Mouse (Mus musculus) neural tube, embryonic 11.5 days (tissue): ENCODE results near the gene Ap4s1. TPM values are rescaled to one million over a fixed set of nuclear protein-coding genes. Genes with fewer than 3 reads are reported as not detected.

Experiments used
- ATAC-seq: fragments of 200-750 bp; cut with Nextera tagmentation; 2 replicates; pipeline ENCODE4 v1.8.0; 2017; ENCODE audit warnings: moderate number of reproducible peaks, mild to moderate bottlenecking, moderate TSS enrichment, moderate library complexity; ENCODE audit not compliant: insufficient read depth, low FRiP score, low TSS enrichment
- DNase-seq: peaks from one replicate; pipeline ENCODE4 v3.0.0-alpha.2; 2015; ENCODE audit warnings: low spot score
- H3K27ac ChIP-seq: fragments of 300-500 bp; sonication (generic); 2 replicates; pipeline ENCODE4 v1.5.1; 2014; ENCODE audit warnings: low read depth, mild to moderate bottlenecking, low read length
- H3K27me3 ChIP-seq: fragments of 300-500 bp; sonication (generic); 2 replicates; pipeline ENCODE4 v1.6.1; 2014; ENCODE audit warnings: mild to moderate bottlenecking, low read length, mixed read lengths; ENCODE audit not compliant: control insufficient read depth, insufficient read depth
- H3K36me3 ChIP-seq: fragments of 300-500 bp; sonication (generic); 2 replicates; pipeline ENCODE4 v1.6.1; 2014; ENCODE audit warnings: mild to moderate bottlenecking, low read length, moderate library complexity, mixed read lengths; ENCODE audit not compliant: control insufficient read depth, insufficient read depth
- H3K4me1 ChIP-seq: fragments of 300-500 bp; sonication (generic); 2 replicates; pipeline ENCODE4 v1.6.1; 2014; ENCODE audit warnings: low read length, mixed read lengths; ENCODE audit not compliant: control insufficient read depth, insufficient read depth
- H3K4me2 ChIP-seq: fragments of 300-500 bp; sonication (generic); 2 replicates; pipeline ENCODE4 v1.6.1; 2014; ENCODE audit warnings: low read depth, mild to moderate bottlenecking, moderate library complexity
- H3K4me3 ChIP-seq: fragments of 300-500 bp; sonication (generic); 2 replicates; pipeline ENCODE4 v1.5.1; 2014; ENCODE audit warnings: low read depth, low read length
- H3K9ac ChIP-seq: fragments of 300-500 bp; sonication (generic); 2 replicates; pipeline ENCODE4 v1.6.1; 2014; ENCODE audit warnings: mild to moderate bottlenecking, low read length
- H3K9me3 ChIP-seq: fragments of 300-500 bp; sonication (generic); 2 replicates; pipeline ENCODE4 v1.6.1; 2016; ENCODE audit warnings: low read length; ENCODE audit not compliant: control insufficient read depth
- WGBS: fragments of 180-500 bp; shearing (Covaris S2); extraction: QIAGEN DNeasy Blood & Tissue Kit; methylation state at CpG from one replicate; pipeline ENCODE4 v1.1.7; 2014; 5-methylcytosine and 5-hydroxymethylcytosine counted together
- polyA plus RNA-seq: library from polyadenylated mRNA; unstranded; fragments of >200 nt; fragmentation: Nextera tagmentation; extraction: Ambion mirVana; gene quantifications from 2 replicates; pipeline ENCODE4 v1.2.1, GENCODE M21; 2014

The Ap4s1 gene
- polyA plus RNA-seq, 1 experiment from 2014 or later, result 50.1 TPM

DNA sequence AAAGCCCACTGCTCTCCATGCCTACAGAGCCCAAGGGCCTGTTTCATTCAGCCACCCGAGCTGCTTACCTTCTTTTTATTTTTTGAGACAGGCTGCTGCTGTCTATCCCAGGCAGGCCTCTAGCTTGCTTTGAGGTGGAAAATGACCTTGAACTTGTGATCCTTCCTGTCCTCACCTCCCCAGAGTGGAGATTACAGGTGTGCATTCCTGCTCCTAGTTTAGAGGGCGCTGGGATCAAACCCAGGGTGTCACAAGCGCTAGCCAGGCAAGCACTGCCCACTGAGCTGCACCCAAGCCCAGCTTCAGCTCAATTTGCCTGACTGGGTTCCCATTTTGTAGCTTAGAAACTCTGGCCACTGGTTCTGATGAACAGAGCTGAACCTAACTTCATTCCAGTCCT, 45.5 kb downstream of the Ap4s1 start:
- H3K9ac ChIP-seq, result no peak overlapping the region
- H3K27me3 ChIP-seq, result no peaks in the 10 kb centered on the region
- no peaks in the 10 kb centered on the region for H3K9me3 ChIP-seq
- 77% methylated on average over 3 of the region's 3 CpGs for WGBS
- DNase-seq (no peak), ATAC-seq (no peak)
- no peak overlapping the region for H3K27ac ChIP-seq
- H3K4me2 ChIP-seq, result no peak overlapping the region
- H3K36me3 ChIP-seq, result no peaks in the 10 kb centered on the region
- no peaks in the 10 kb centered on the region for H3K4me1 ChIP-seq
- no peak overlapping the region for H3K4me3 ChIP-seq

DNA sequence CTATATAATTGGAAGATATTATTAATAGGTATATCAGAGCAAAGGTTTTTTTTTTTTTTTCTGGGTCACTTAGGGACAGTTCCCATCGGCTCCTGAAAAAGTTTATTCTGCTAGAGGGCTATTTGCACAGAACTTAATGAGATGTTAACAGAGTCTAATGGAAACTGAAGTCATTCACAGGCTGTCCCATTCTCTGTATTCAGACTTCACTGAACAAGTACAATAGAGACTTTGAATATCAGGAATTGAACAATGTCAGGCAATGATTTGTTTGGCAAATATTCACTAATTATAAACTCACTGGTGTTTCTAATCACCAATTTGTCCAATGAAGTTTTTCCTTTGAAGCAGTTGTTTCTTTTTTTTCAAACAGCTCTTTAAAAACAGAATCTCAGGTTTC, 46.0 kb downstream of the Ap4s1 start:
- Histone ChIP-seq H3K4me1 (no peaks in the 10 kb centered on the region), H3K9ac (no peak overlapping the region), H3K27ac (no peak overlapping the region), H3K36me3 (no peaks in the 10 kb centered on the region), H3K4me3 (no peak overlapping the region), H3K27me3 (no peaks in the 10 kb centered on the region), H3K9me3 (no peaks in the 10 kb centered on the region), H3K4me2 (no peak overlapping the region)
- 43% methylated on average over 1 of the region's 1 CpGs for WGBS
- DNase-seq (no peak), ATAC-seq (no peak)

DNA sequence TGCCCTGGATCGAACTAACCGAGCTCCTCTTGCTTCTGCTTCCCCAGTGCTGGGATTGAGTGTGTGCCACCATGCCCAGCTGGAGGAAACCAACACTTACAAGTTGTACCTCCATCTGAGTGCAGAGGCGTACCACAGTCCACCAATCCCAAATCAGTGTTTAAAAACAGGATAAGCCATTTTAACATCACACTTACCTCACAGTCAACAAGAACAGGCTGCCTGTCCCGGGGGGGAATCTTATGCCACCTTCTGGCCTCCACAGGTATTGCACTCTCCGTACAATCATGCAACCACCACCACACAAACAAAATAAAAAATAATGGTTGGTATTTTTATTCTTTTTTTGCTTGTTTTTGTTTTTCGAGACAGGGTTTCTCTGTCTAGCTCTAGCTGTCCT, 50.9 kb downstream of the Ap4s1 start:
- H3K4me2 ChIP-seq, result no peak overlapping the region
- no peaks in the 10 kb centered on the region for H3K27me3 ChIP-seq
- no peaks in the 10 kb centered on the region for H3K4me1 ChIP-seq
- WGBS, result 86% methylated on average over 6 of the region's 6 CpGs
- peaks cover 5% of the 10 kb centered on the region for H3K36me3 ChIP-seq
- no peak overlapping the region for H3K4me3 ChIP-seq
- no peak overlapping the region for H3K9ac ChIP-seq
- no peaks in the 10 kb centered on the region for H3K9me3 ChIP-seq
- ATAC-seq (no peak), DNase-seq (no peak)
- no peak overlapping the region for H3K27ac ChIP-seq

DNA sequence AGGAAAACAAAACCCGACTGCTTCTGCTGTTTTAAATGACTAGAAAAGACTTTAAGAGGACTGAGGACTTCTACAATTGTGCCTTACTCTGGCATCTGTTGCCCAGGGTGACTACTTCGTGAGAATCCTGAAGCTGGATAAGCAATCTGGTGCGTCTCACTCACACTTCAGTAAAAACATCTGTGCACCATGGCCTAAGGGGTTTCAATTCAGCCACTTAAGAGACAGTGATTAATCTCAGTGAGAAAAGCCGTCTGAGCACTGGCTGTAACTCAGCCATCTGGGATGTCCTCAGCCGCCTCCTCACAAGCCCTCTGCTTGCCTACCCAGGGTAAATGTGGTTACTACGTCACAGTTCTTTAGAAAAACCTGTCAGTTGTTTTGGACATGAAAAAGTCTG, 54.1 kb downstream of the Ap4s1 start:
- DNase-seq (peak; percentile 32), ATAC-seq (no peak; the same call in 1 of the 2 replicates)
- WGBS, result 35% methylated on average over 6 of the region's 6 CpGs
- Histone ChIP-seq H3K27me3 (no peaks in the 10 kb centered on the region), H3K4me1 (no peaks in the 10 kb centered on the region), H3K4me3 (no peak overlapping the region), H3K9ac (no peak overlapping the region), H3K9me3 (no peaks in the 10 kb centered on the region), H3K4me2 (no peak overlapping the region), H3K27ac (no peak overlapping the region), H3K36me3 (peaks cover 11% of the 10 kb centered on the region)

DNA sequence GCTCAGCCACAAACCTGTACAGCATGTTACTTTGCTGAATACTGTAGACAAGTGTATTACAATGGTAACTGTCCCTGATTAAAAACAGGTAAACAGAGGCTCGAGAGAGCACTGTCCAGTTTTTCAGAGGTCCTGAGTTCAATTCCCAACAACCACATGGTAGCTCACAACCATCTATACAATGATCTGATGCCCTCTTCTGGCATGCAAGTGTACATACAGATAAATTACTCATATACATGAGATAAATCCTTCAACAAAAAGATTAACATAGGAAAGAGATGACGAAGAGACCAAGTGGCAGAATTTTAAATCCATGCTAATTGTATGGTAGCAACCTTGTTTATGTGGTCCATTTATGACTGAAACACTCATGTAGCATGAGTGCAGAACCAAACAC, 56.5 kb downstream of the Ap4s1 start:
- Histone ChIP-seq H3K36me3 (peaks cover 19% of the 10 kb centered on the region), H3K27me3 (no peaks in the 10 kb centered on the region), H3K9me3 (no peaks in the 10 kb centered on the region), H3K4me3 (no peak overlapping the region), H3K9ac (no peak overlapping the region), H3K4me2 (no peak overlapping the region), H3K27ac (no peak overlapping the region), H3K4me1 (no peaks in the 10 kb centered on the region)
- WGBS, result 94% methylated on average over 2 of the region's 2 CpGs
- no peak for ATAC-seq
- no peak for DNase-seq

DNA sequence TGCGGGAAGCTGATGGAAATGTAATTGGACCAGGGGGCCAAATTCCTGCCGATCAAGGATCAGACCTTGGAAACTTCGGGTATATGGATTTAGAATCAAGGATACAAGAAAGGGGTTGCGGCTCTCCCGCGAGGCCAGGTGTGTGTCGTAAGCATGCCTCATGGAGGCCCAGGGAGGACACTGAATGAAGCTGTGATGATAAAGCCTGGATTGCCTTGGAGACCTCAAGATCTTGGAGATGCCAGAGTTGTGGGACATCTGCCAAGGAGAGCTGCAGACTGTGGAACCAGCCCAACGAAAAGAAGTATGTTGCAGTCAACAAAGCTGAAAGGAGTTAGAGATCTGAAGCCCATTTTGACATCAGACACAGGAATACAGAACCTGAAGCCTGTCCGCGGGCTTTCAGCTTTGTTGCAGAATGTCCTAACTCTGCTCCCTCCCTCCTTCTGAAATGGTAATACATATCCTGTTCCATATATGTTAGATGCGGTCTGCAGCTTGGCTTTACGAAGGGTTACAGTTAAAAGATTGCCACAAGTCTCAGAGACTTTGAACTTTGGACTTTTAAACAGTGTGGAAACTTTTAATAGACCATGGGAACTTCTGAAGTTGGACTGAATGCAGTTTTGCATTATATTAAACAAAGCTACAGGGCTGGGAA, 65.2 kb downstream of the Ap4s1 start:
- WGBS, result 96% methylated on average over 12 of the region's 12 CpGs
- no peak overlapping the region for H3K27ac ChIP-seq
- H3K36me3 ChIP-seq, result peaks cover 24% of the 10 kb centered on the region
- H3K4me3 ChIP-seq, result no peak overlapping the region
- no peak overlapping the region for H3K4me2 ChIP-seq
- H3K9ac ChIP-seq, result no peak overlapping the region
- DNase-seq (no peak), ATAC-seq (no peak)
- no peaks in the 10 kb centered on the region for H3K27me3 ChIP-seq
- no peaks in the 10 kb centered on the region for H3K4me1 ChIP-seq
- no peaks in the 10 kb centered on the region for H3K9me3 ChIP-seq

DNA sequence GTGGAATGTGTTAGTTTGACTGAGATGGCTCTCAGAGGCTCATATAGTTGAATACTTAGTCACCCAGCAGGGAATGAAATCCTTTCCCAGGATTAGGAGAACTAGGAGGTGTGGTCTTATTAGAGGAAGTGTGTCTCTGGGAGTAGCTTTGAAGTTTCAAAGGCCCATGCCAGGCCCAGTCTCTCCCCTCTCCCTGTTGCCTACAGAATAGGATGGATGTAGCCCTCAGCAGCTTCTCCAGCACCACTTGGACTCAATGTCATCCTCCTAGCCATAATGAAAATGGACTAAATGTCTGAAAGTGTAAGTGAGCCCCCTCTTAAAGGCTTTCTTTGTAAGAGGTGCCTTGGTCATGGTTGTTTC, 65.7 kb downstream of the Ap4s1 start:
- H3K9ac ChIP-seq, result no peak overlapping the region
- ATAC-seq (no peak), DNase-seq (no peak)
- peaks cover 19% of the 10 kb centered on the region for H3K36me3 ChIP-seq
- H3K4me1 ChIP-seq, result no peaks in the 10 kb centered on the region
- no peaks in the 10 kb centered on the region for H3K9me3 ChIP-seq
- no peak overlapping the region for H3K27ac ChIP-seq
- H3K4me3 ChIP-seq, result no peak overlapping the region
- H3K27me3 ChIP-seq, result no peaks in the 10 kb centered on the region
- H3K4me2 ChIP-seq, result no peak overlapping the region

DNA sequence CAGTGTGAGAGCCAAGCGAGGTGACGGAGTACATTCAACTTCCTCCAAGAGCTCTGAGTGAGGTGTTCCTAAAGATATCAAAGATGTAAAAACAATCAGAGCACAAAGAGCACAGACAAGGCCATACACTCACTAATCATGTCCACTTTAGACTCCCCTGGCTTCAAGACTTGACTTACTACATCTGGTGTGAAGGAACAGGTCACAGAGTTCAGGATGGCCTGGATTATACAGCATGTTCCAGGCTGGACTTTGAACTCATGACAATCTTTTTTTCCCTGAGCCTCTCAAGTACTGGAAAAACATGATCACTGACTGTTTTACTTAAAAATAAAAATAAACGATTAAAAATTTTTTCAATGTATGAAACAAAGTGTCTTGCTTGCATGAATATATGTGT, 68.5 kb downstream of the Ap4s1 start:
- H3K9me3 ChIP-seq, result no peaks in the 10 kb centered on the region
- 96% methylated on average over 3 of the region's 3 CpGs for WGBS
- peaks cover 15% of the 10 kb centered on the region for H3K36me3 ChIP-seq
- H3K4me2 ChIP-seq, result no peak overlapping the region
- ATAC-seq (no peak), DNase-seq (no peak)
- H3K4me3 ChIP-seq, result no peak overlapping the region
- H3K27me3 ChIP-seq, result no peaks in the 10 kb centered on the region
- H3K4me1 ChIP-seq, result no peaks in the 10 kb centered on the region
- H3K9ac ChIP-seq, result no peak overlapping the region
- no peak overlapping the region for H3K27ac ChIP-seq

DNA sequence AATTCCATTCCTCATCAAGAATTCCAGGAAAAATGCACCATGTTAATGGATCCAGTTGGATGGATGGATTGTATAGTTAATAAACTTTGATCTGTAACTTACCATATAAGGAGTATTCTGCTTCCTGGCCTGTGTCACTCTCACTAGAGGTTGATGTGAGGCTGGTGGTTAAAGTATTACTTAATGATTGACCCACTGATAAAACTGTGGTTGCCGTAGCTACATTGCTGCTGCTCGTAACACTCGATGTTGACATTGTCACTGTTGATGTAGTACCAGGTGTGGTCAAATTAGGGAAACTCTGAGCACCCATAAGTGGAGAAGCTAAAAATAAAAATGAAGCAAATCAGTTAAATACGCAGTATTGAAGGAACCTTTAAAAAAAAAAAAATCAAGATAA, 76.6 kb downstream of the Ap4s1 start:
- ATAC-seq (no peak), DNase-seq (no peak)
- no peaks in the 10 kb centered on the region for H3K4me1 ChIP-seq
- H3K27me3 ChIP-seq, result no peaks in the 10 kb centered on the region
- 94% methylated on average over 4 of the region's 4 CpGs for WGBS
- H3K4me3 ChIP-seq, result no peak overlapping the region
- no peak overlapping the region for H3K4me2 ChIP-seq
- peaks cover 7% of the 10 kb centered on the region; the same call in 1 of the 2 replicates for H3K36me3 ChIP-seq
- no peaks in the 10 kb centered on the region for H3K9me3 ChIP-seq
- no peak overlapping the region for H3K27ac ChIP-seq
- no peak overlapping the region for H3K9ac ChIP-seq
